Mouse (Mus musculus): ENCODE results near the gene Aqp2. TPM values are rescaled to one million over a fixed set of nuclear protein-coding genes. Genes with fewer than 3 reads are reported as not detected.

Gene Aqp2
- polyA plus RNA-seq, 1 experiment from 2014 or later: 798 TPM

- no peak for TF ChIP-seq CTCF (IDR thresholded peaks at IDR 0.05; ENCODE audit: low read depth)
- Histone ChIP-seq H3K36me3 (ENCODE audit: insufficient read depth, low read length) (no peaks in the 10 kb centered on the region), H3K27me3 (ENCODE audit: insufficient read depth, low read length) (no peaks in the 10 kb centered on the region), H3K9ac (ENCODE audit: low read depth, low read length) (no peak overlapping the region), H3K4me3 (replicated peaks; ENCODE audit: low read depth, low read length) (no peak overlapping the region), H3K4me1 (replicated peaks; ENCODE audit: insufficient read depth, low read length) (peaks cover 2% of the 10 kb centered on the region; the same call in 1 of the 2 replicates), H3K9me3 (replicated peaks; ENCODE audit: low read length) (no peaks in the 10 kb centered on the region), H3K27ac (no peak overlapping the region), H3K4me2 (ENCODE audit: low read length) (no peak overlapping the region)
- ATAC-seq (replicated peaks; ENCODE audit: low FRiP score, low read depth) (no peak), DNase-seq (ENCODE audit: low spot score) (no peak)
- WGBS: 53% methylated on average over 17 of the region's 17 CpGs
Observed at GRCm38 (mm10) chr15:99602206-99602820, 23.5 kb downstream of the Aqp2 start.

- WGBS: 74% methylated on average over 7 of the region's 7 CpGs
- Histone ChIP-seq H3K36me3 (ENCODE audit: insufficient read depth, low read length) (no peaks in the 10 kb centered on the region), H3K4me2 (ENCODE audit: low read length) (no peak overlapping the region), H3K9ac (ENCODE audit: low read depth, low read length) (no peak overlapping the region), H3K27ac (no peak overlapping the region), H3K27me3 (ENCODE audit: insufficient read depth, low read length) (no peaks in the 10 kb centered on the region), H3K9me3 (replicated peaks; ENCODE audit: low read length) (no peaks in the 10 kb centered on the region), H3K4me1 (replicated peaks; ENCODE audit: insufficient read depth, low read length) (peaks cover 9% of the 10 kb centered on the region), H3K4me3 (replicated peaks; ENCODE audit: low read depth, low read length) (no peak overlapping the region)
- DNase-seq (ENCODE audit: low spot score) (no peak), ATAC-seq (replicated peaks; ENCODE audit: low FRiP score, low read depth) (no peak)
- no peak for TF ChIP-seq CTCF (IDR thresholded peaks at IDR 0.05; ENCODE audit: low read depth)
Observed at GRCm38 (mm10) chr15:99603216-99603615, 24.4 kb downstream of the Aqp2 start.

GRCm38 (mm10) chr15:99605595-99605994, 26.7 kb downstream of the Aqp2 start:
- Histone ChIP-seq H3K9ac (ENCODE audit: low read depth, low read length) (no peak overlapping the region), H3K9me3 (replicated peaks; ENCODE audit: low read length) (no peaks in the 10 kb centered on the region), H3K36me3 (ENCODE audit: insufficient read depth, low read length) (no peaks in the 10 kb centered on the region), H3K27me3 (ENCODE audit: insufficient read depth, low read length) (no peaks in the 10 kb centered on the region), H3K4me2 (ENCODE audit: low read length) (no peak overlapping the region), H3K4me1 (replicated peaks; ENCODE audit: insufficient read depth, low read length) (peaks cover 9% of the 10 kb centered on the region), H3K4me3 (replicated peaks; ENCODE audit: low read depth, low read length) (no peak overlapping the region), H3K27ac (no peak overlapping the region)
- DNase-seq (ENCODE audit: low spot score) (no peak), ATAC-seq (replicated peaks; ENCODE audit: low FRiP score, low read depth) (no peak)
- WGBS: 72% methylated on average over 3 of the region's 3 CpGs
- no peak for TF ChIP-seq CTCF (IDR thresholded peaks at IDR 0.05; ENCODE audit: low read depth)

- H3K4me2 ChIP-seq (ENCODE audit: low read length): no peak overlapping the region
- no peaks in the 10 kb centered on the region for H3K27me3 ChIP-seq (ENCODE audit: insufficient read depth, low read length)
- DNase-seq (ENCODE audit: low spot score) (peak; percentile 49), ATAC-seq (replicated peaks; ENCODE audit: low FRiP score, low read depth) (no peak)
- H3K4me1 ChIP-seq (replicated peaks; ENCODE audit: insufficient read depth, low read length): peaks cover 9% of the 10 kb centered on the region
- H3K9me3 ChIP-seq (replicated peaks; ENCODE audit: low read length): no peaks in the 10 kb centered on the region
- TF ChIP-seq CTCF (IDR thresholded peaks at IDR 0.05; ENCODE audit: low read depth): no peak
- H3K4me3 ChIP-seq (replicated peaks; ENCODE audit: low read depth, low read length): no peak overlapping the region
- H3K9ac ChIP-seq (ENCODE audit: low read depth, low read length): no peak overlapping the region
- no peaks in the 10 kb centered on the region for H3K36me3 ChIP-seq (ENCODE audit: insufficient read depth, low read length)
- 28% methylated on average over 5 of the region's 5 CpGs for WGBS
- H3K27ac ChIP-seq: no peak overlapping the region
Observed at GRCm38 (mm10) chr15:99606515-99606914, 27.7 kb downstream of the Aqp2 start.

- Histone ChIP-seq H3K4me3 (replicated peaks; ENCODE audit: low read depth, low read length) (no peak overlapping the region), H3K9ac (ENCODE audit: low read depth, low read length) (no peak overlapping the region), H3K36me3 (ENCODE audit: insufficient read depth, low read length) (no peaks in the 10 kb centered on the region), H3K27ac (no peak overlapping the region), H3K4me1 (replicated peaks; ENCODE audit: insufficient read depth, low read length) (peaks cover 9% of the 10 kb centered on the region), H3K4me2 (ENCODE audit: low read length) (no peak overlapping the region), H3K27me3 (ENCODE audit: insufficient read depth, low read length) (no peaks in the 10 kb centered on the region), H3K9me3 (replicated peaks; ENCODE audit: low read length) (no peaks in the 10 kb centered on the region)
- TF ChIP-seq CTCF (IDR thresholded peaks at IDR 0.05; ENCODE audit: low read depth): no peak
- 14% methylated on average over 10 of the region's 10 CpGs for WGBS
- DNase-seq (ENCODE audit: low spot score) (no peak), ATAC-seq (replicated peaks; ENCODE audit: low FRiP score, low read depth) (no peak)
Observed at GRCm38 (mm10) chr15:99607388-99608113, 28.7 kb downstream of the Aqp2 start.

- no peak for TF ChIP-seq CTCF (IDR thresholded peaks at IDR 0.05; ENCODE audit: low read depth)
- H3K4me1 ChIP-seq (replicated peaks; ENCODE audit: insufficient read depth, low read length): peaks cover 9% of the 10 kb centered on the region
- no peaks in the 10 kb centered on the region for H3K27me3 ChIP-seq (ENCODE audit: insufficient read depth, low read length)
- H3K9me3 ChIP-seq (replicated peaks; ENCODE audit: low read length): no peaks in the 10 kb centered on the region
- H3K9ac ChIP-seq (ENCODE audit: low read depth, low read length): no peak overlapping the region
- 70% methylated on average over 13 of the region's 13 CpGs for WGBS
- DNase-seq (ENCODE audit: low spot score) (no peak), ATAC-seq (replicated peaks; ENCODE audit: low FRiP score, low read depth) (no peak)
- H3K27ac ChIP-seq: no peak overlapping the region
- H3K4me3 ChIP-seq (replicated peaks; ENCODE audit: low read depth, low read length): no peak overlapping the region
- H3K4me2 ChIP-seq (ENCODE audit: low read length): no peak overlapping the region
- no peaks in the 10 kb centered on the region for H3K36me3 ChIP-seq (ENCODE audit: insufficient read depth, low read length)
Observed at GRCm38 (mm10) chr15:99608382-99609125, 29.7 kb downstream of the Aqp2 start.
